Mouse (Mus musculus) hindbrain, embryonic 13.5 days (tissue): ENCODE measurements around the gene Hist1h3d. TPM values are rescaled to one million over a fixed set of nuclear protein-coding genes. Genes with fewer than 3 reads are reported as not detected.
"Not testable (repeated sequence)": the region's sequence is repeated elsewhere in the genome, so short reads cannot be mapped to it uniquely, and the experiment has no call there.

ENCODE experiments used
- ATAC-seq: fragments of 200-750 bp; cut with Nextera tagmentation; 2 replicates; pipeline ENCODE4 v1.8.0; 2017; ENCODE audit warnings: moderate TSS enrichment; ENCODE audit not compliant: low FRiP score
- H3K27ac ChIP-seq: fragments of 300-500 bp; sonication (generic); 2 replicates; pipeline ENCODE4 v1.5.1; 2015; ENCODE audit warnings: inconsistent platforms, mild to moderate bottlenecking, moderate library complexity
- H3K27me3 ChIP-seq: fragments of 300-500 bp; sonication (generic); 2 replicates; pipeline ENCODE4 v1.6.1; 2015; ENCODE audit warnings: mild to moderate bottlenecking, inconsistent platforms
- H3K36me3 ChIP-seq: fragments of 300-500 bp; sonication (generic); 2 replicates; pipeline ENCODE4 v1.6.1; 2015; ENCODE audit warnings: mild to moderate bottlenecking, inconsistent platforms
- H3K4me1 ChIP-seq: fragments of 300-500 bp; sonication (generic); replicated peaks from 2 replicates; pipeline ENCODE4 v1.6.1; 2015; ENCODE audit warnings: inconsistent platforms
- H3K4me2 ChIP-seq: fragments of 300-500 bp; sonication (generic); 2 replicates; pipeline ENCODE4 v1.6.1; 2015; ENCODE audit warnings: inconsistent platforms, mild to moderate bottlenecking, moderate library complexity
- H3K4me3 ChIP-seq: fragments of 300-500 bp; sonication (generic); 2 replicates; pipeline ENCODE4 v1.5.1; 2015; ENCODE audit warnings: mild to moderate bottlenecking, inconsistent platforms
- H3K9ac ChIP-seq: fragments of 300-500 bp; sonication (generic); 2 replicates; pipeline ENCODE4 v1.6.1; 2015; ENCODE audit warnings: mild to moderate bottlenecking, inconsistent platforms
- H3K9me3 ChIP-seq: fragments of 300-500 bp; sonication (generic); 2 replicates; pipeline ENCODE4 v1.6.1; 2016; ENCODE audit warnings: inconsistent platforms
- WGBS: fragments of 180-500 bp; shearing (Covaris S2); methylation state at CpG from one replicate; pipeline ENCODE4 v1.1.7; 2015; 5-methylcytosine and 5-hydroxymethylcytosine counted together
- polyA plus RNA-seq: library from polyadenylated mRNA; unstranded; fragments of >200 nt; fragmentation: Nextera tagmentation; extraction: Ambion mirVana; gene quantifications from 2 replicates; pipeline ENCODE4 v1.2.1, GENCODE M21; 2015

The Hist1h3d gene
- polyA plus RNA-seq, 1 experiment from 2014 or later: 2.7 TPM

DNA sequence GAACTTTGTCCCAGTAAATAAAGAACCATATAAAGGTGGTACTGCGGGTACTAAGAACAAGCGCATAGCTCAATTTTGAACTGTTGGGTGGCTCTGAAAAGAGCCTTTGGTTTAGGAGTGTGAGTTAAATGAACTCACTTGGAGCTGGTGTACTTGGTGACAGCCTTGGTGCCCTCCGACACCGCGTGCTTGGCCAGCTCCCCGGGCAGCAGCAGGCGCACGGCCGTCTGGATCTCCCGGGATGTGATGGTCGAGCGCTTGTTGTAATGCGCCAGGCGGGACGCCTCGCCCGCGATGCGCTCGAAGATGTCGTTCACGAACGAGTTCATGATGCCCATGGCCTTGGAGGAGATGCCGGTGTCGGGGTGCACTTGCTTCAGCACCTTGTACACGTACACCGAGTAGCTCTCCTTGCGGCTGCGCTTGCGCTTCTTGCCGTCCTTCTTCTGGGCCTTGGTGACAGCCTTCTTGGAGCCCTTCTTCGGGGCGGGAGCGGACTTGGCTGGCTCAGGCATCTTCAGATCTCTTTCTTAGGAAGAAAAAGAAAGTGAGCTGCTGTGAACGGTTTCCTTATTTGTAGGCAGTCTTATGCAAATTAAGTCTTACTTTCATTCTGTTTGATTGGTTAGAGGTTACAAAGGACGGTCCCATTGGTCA, 10.0 kb downstream of the Hist1h3d start:
- H3K9ac ChIP-seq: peak overlapping the region; percentile 80
- H3K27me3 ChIP-seq, H3K9me3 ChIP-seq, H3K36me3 ChIP-seq: not testable (repeated sequence)
- H3K27ac ChIP-seq: peak overlapping the region; percentile 95
- H3K4me1 ChIP-seq: peaks cover 32% of the 10 kb centered on the region
- ATAC-seq: peak; percentile 90
- peak overlapping the region; percentile 47 for H3K4me3 ChIP-seq
- WGBS: under 1% methylated on average over 33 of the region's 36 CpGs
- peak overlapping the region; percentile 82 for H3K4me2 ChIP-seq

DNA sequence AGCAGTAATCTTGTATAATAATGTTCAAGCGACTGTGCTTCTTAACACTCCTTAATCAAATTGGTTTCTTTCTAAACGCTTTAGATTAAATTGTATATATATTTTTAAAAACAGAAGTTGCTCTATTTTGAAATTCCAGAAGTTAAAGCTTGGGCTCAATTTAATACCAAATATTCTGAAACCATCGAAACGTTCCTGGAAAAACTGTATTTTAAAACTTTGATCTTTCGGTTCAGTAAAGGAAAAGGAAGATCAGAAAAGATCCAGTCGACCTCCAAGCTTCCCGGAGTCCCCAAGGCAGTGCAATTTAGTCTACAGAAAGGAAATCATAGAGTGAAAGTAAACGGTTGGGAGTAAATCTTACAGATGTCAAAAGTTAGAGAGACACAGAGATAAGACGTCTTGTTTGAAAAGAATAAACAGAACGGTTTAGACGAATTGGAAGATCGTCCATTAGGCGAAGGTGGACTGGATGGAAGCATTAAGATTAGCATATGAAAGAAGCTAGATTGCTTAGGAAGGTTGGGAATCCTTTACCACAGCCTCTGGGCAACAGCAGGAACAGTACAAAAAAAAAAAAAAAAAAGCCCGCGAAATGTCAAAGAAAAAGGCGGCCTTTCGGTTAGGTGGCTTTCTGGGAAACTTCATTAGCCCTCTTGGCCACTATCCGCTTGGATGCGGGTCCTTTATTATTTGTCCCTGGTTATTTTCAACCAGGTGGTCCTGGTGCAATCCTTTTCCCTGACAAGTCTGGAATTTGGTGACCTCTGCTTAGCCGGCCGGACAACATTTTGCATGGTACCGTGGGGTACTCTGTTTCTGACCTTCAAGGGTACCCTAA, 10.8 kb downstream of the Hist1h3d start:
- Histone ChIP-seq H3K27ac (peak overlapping the region; percentile 81), H3K4me3 (peak overlapping the region; percentile 47), H3K4me1 (peaks cover 32% of the 10 kb centered on the region), H3K9me3 (no peaks in the 10 kb centered on the region), H3K4me2 (peak overlapping the region; percentile 82), H3K9ac (peak overlapping the region; percentile 55), H3K36me3 (no peaks in the 10 kb centered on the region), H3K27me3 (no peaks in the 10 kb centered on the region)
- 2% methylated on average over 22 of the region's 22 CpGs for WGBS
- no peak for ATAC-seq

DNA sequence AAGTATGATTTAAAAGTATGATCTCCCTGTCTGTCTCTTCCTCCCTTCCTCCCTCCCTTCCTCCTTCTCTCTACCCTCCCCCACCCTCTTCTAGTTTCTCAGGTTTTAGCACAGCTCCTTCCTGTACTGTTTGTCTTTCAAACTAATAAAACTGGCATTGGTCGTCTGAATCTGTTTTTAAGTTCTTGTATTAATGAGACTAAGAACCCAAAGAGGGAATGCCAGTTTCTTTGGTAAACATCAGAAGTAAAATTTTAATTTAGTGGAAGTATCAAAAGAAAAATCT, 11.3 kb downstream of the Hist1h3d start:
- Histone ChIP-seq H3K9me3 (no peaks in the 10 kb centered on the region), H3K4me3 (peak overlapping the region; percentile 47), H3K4me2 (peak overlapping the region; percentile 82), H3K36me3 (no peaks in the 10 kb centered on the region), H3K27ac (peak overlapping the region; percentile 0; the same call in 1 of the 2 replicates), H3K27me3 (no peaks in the 10 kb centered on the region), H3K9ac (peak overlapping the region; percentile 55), H3K4me1 (peaks cover 29% of the 10 kb centered on the region)
- WGBS: 9% methylated on average over 1 of the region's 1 CpGs
- ATAC-seq: no peak

DNA sequence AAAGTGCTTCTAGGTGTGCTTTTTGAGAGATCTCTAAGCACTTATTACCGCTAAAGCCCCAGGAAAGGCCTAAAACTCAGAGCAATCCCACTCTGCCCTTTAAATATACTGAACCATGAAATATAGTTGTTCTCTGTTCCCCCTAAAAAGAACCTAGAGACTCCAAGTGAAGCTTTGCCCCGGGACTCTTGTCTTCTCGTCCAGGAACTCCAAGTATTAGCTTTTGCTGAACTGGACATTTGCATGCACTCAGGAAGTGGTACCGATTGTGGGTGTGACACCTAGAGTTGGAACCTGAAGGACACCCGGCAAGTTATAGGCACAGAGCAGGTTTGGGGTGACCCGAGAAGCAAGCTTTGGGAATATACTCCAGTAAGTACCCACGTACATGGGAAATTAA, 15.6 kb downstream of the Hist1h3d start:
- Histone ChIP-seq H3K27me3 (no peaks in the 10 kb centered on the region), H3K36me3 (no peaks in the 10 kb centered on the region), H3K4me1 (peaks cover 6% of the 10 kb centered on the region), H3K9me3 (no peaks in the 10 kb centered on the region), H3K27ac (no peak overlapping the region), H3K9ac (no peak overlapping the region), H3K4me2 (no peak overlapping the region), H3K4me3 (no peak overlapping the region)
- no peak for ATAC-seq
- 94% methylated on average over 7 of the region's 7 CpGs for WGBS

DNA sequence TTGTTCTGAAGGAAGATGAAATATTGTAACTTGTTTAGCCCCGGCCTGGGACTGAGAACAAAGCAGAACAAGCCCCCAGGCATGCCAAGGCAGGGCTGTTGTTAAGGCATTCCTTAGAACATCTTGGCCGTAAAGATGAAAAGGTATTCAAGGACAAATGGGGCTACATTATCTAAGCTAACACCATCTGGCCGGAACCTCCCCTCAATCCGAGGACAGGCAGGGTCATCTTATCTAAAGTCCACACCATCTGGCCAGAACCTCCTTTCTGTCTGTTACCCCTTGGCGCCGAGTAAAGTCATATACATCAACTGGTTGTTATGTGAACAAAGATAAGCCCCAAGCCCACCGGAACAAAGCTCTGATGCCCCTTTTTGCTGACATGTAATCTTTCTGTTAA, 16.3 kb downstream of the Hist1h3d start:
- ATAC-seq: not testable (repeated sequence)
- WGBS: 90% methylated on average over 7 of the region's 7 CpGs

DNA sequence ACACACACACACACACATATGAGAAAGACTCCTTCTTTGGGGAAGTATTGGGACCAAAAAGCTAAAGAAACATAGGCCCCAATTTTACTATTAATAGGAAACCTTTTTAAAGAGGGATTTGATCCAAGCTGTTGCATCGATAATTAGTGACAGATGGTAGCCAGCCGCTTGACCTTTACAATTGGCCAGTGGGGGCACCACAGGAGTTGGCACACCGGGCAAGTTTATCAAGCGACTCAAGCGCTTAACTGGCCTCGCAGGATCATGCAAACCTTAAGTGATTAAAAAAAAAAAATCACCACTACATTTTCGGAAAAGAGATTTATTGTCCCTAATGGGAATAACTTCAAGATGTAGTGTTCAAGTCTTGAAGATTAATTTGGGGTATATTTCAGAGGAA, 17.1 kb downstream of the Hist1h3d start:
- H3K4me2 ChIP-seq: no peak overlapping the region
- no peaks in the 10 kb centered on the region for H3K27me3 ChIP-seq
- 90% methylated on average over 7 of the region's 7 CpGs for WGBS
- H3K4me1 ChIP-seq: no peaks in the 10 kb centered on the region
- H3K4me3 ChIP-seq: no peak overlapping the region
- no peak overlapping the region for H3K27ac ChIP-seq
- H3K9me3 ChIP-seq: no peaks in the 10 kb centered on the region
- no peak overlapping the region for H3K9ac ChIP-seq
- ATAC-seq: no peak
- no peaks in the 10 kb centered on the region for H3K36me3 ChIP-seq

More for the DNA sequence above, 16.3 kb downstream of the Hist1h3d start:
- not testable (repeated sequence) for H3K9ac ChIP-seq, H3K4me2 ChIP-seq, H3K27ac ChIP-seq, H3K4me3 ChIP-seq, H3K36me3 ChIP-seq, H3K4me1 ChIP-seq, H3K9me3 ChIP-seq, H3K27me3 ChIP-seq

DNA sequence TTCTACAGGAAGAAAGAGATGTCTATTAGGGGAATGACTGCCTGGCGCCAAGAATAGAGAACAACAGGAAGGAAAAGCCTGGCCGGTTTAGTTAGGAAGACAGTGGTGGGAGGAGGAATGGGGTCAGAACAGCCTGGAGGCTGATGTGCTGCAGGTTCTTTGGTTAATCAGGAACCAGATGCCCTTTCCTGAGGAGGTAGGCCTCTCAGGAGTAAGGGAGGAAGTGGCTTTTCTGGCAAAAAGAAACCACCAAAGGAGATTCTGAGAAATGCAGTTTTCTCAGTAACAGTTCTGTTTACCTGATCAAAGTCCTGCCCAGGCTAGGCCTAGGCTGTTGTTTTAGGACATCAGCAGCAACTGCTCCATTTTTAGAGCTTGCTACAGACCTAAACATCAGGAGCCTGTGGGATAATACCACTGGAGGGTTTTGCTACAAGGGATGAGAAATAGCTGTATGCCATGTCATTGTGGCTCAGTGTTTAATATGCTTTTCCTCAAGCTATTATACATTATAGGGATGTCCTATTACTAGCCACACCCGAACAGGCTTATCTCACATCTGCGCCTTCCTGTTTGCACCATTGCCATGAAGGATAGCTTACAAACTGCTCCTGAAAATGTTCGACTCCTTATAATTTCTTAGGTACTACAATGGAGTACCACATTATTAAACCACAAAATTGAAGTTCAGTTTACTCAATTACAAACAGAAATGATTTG, 17.6 kb downstream of the Hist1h3d start:
- Histone ChIP-seq H3K9ac (no peak overlapping the region), H3K4me2 (no peak overlapping the region), H3K27me3 (no peaks in the 10 kb centered on the region), H3K4me3 (no peak overlapping the region), H3K9me3 (no peaks in the 10 kb centered on the region), H3K27ac (no peak overlapping the region), H3K4me1 (no peaks in the 10 kb centered on the region), H3K36me3 (no peaks in the 10 kb centered on the region)
- WGBS: 88% methylated on average over 5 of the region's 5 CpGs
- ATAC-seq: no peak

DNA sequence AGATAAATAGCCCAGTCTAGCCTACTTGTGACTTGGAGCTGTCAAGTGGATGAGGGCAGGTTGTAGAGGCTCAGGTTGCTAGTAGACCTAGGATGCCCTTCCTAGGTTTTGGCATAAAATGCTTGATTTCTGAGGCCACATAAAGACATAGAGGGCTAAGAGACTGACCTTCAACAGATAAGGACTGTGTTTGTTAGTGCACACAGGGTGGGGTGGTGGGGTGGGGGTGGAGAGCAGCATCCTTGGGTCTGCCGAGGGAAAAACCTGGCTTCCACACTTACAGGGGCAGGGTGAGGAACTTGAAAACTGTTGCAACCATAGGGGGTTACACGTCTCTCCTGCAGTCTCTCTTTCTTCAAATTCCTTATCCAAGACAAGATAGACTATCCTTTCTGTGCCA, 19.6 kb downstream of the Hist1h3d start:
- Histone ChIP-seq H3K4me3 (no peak overlapping the region), H3K27ac (no peak overlapping the region), H3K4me1 (no peaks in the 10 kb centered on the region), H3K9me3 (no peaks in the 10 kb centered on the region), H3K27me3 (no peaks in the 10 kb centered on the region), H3K4me2 (no peak overlapping the region), H3K9ac (no peak overlapping the region), H3K36me3 (no peaks in the 10 kb centered on the region)
- no peak for ATAC-seq
- 85% methylated on average over 2 of the region's 2 CpGs for WGBS

DNA sequence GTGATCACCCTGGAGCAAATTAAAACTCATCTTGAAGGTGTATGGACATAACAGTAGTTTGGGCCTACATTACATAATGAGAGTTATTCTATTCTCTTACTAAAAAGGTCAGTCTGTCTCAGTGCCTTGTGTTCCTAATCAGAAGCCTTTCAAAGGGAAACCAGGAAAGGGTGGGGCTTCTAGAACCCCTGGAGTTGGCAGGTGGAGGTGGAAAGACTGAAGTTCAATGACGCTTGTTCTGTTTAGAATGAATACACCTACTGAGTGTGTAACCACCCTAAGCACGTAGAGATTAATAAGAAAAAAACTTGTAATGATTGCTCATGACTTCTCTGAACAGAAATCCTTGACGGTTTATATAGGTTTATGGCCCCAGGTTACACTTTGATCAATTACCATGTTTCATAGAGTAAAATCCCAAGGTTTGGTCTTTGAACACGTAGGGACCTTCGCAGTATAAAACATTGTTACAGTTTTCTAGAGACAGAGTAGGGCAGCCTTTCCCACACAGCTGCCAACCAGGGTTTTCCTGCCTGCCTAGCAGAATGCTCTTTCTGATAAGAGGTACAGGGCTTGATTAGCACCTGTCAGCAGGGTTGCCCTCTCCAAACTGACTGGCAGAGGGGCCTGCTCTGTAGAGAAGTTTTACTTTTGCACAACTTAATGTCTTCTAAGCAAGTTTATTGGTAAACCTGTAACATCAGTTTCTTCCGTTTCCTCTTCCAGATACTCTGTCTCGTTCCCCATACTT, 20.2 kb downstream of the Hist1h3d start:
- H3K9ac ChIP-seq: no peak overlapping the region
- H3K9me3 ChIP-seq: no peaks in the 10 kb centered on the region
- no peak for ATAC-seq
- H3K4me2 ChIP-seq: no peak overlapping the region
- no peaks in the 10 kb centered on the region for H3K27me3 ChIP-seq
- no peak overlapping the region for H3K27ac ChIP-seq
- no peaks in the 10 kb centered on the region for H3K36me3 ChIP-seq
- no peaks in the 10 kb centered on the region for H3K4me1 ChIP-seq
- H3K4me3 ChIP-seq: no peak overlapping the region
- 86% methylated on average over 7 of the region's 7 CpGs for WGBS

DNA sequence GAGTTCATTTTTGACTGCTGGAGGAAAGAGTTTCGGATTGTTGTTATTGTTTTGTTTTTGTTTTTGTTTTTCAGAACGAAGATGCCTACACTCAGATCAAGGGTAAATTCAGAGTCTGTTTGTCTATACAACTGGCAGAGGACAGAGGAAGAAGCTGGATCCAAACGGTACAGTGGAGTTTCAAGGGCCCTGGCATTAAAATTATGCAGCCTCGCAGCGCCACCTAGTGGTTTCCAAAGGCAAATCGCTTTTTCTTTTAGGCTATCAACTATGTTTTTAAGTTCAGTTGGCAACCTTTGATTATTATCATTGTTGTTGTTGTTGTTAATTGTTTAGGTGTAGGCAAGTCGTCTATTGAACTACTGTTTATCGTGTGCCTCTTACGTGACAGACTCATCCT, 22.4 kb downstream of the Hist1h3d start:
- Histone ChIP-seq H3K27me3 (no peaks in the 10 kb centered on the region), H3K9ac (no peak overlapping the region), H3K36me3 (no peaks in the 10 kb centered on the region), H3K4me3 (no peak overlapping the region), H3K27ac (no peak overlapping the region), H3K9me3 (no peaks in the 10 kb centered on the region), H3K4me2 (no peak overlapping the region), H3K4me1 (no peaks in the 10 kb centered on the region)
- no peak for ATAC-seq
- 8% methylated on average over 9 of the region's 9 CpGs for WGBS

DNA sequence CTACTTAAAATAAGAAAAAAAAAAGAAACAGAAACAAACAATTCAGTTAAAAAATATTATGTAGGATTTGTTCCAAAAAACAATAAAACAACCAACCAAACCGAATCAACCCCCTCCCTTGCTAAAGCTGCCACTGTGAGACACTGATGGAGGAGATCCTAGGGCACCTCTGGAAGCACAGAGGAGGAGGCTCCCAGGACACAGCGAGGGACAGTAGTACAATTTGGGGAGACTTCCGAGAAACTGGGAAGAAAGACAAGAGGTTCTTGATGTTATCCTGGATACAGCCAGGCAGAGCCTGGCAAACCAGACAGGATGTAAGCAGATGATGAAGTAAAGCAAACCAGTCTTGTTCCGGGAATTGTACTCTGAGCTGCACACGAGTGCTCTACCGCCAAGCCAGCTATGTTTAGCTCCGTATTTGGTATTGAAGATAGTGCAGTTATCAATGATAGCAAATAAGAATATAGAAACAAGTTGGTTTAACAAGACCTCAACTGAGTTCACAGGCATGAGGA, 27.7 kb downstream of the Hist1h3d start:
- Histone ChIP-seq H3K4me3 (no peak overlapping the region), H3K4me2 (no peak overlapping the region), H3K9me3 (no peaks in the 10 kb centered on the region), H3K4me1 (no peaks in the 10 kb centered on the region), H3K27me3 (no peaks in the 10 kb centered on the region), H3K27ac (no peak overlapping the region), H3K9ac (no peak overlapping the region), H3K36me3 (no peaks in the 10 kb centered on the region)
- no peak for ATAC-seq
- WGBS: 86% methylated on average over 7 of the region's 7 CpGs

DNA sequence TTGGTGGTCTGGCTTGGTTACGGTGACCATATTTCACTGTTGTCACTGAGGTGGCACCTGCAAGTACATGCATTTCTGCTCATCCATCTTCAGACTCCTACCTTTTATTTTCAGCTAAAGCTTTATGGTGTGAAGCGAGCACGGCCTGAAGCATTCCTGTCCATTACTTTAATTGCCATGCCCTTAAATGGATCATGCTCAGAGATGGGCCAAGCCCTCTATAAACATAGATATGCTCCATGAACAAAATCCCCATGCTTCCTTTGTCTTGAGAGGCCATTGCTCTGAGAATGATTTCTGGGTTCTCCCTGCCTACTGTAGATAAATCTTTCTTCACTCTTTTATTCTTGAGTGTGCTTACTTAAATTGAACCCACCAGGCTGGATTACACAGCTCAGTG, 28.9 kb downstream of the Hist1h3d start:
- Histone ChIP-seq H3K4me2 (no peak overlapping the region), H3K4me3 (no peak overlapping the region), H3K9me3 (no peaks in the 10 kb centered on the region), H3K4me1 (no peaks in the 10 kb centered on the region), H3K27me3 (no peaks in the 10 kb centered on the region), H3K9ac (no peak overlapping the region), H3K36me3 (no peaks in the 10 kb centered on the region), H3K27ac (no peak overlapping the region)
- no peak for ATAC-seq
- 91% methylated on average over 3 of the region's 3 CpGs for WGBS
